Mouse (Mus musculus): ENCODE results near the gene Gm10644. TPM values are rescaled to one million over a fixed set of nuclear protein-coding genes. Genes with fewer than 3 reads are reported as not detected.
A peak's percentile ranks its signal among the peaks of the same experiment; 100 is the strongest.

The Gm10644 gene
- under 1 TPM; 0.32 to 0.41 TPM for total RNA-seq (2021)

- peak; percentile 97 to 100 for DNase-seq (ENCODE audit: low spot score in 2 of 2)
- intact Hi-C loops (cut with DNase I), result loop anchor here (2.0 kb wide), 3 partner anchors 57 to 231 kb away; no protein-coding TSS in a partner anchor
These were observed at the start of gene Gm10644, which contains the start of gene Asf1b for GRCm38 (mm10) chr8:83955106-83955957. Gm10644 (minus strand) TSS chr8:83955205. Asf1b (plus strand) TSS chr8:83955507.

- intact Hi-C loops (cut with DNase I), result no loop called here
- DNase-seq (ENCODE audit: low spot score in 2 of 2), result peak; percentile 91 to 95
These were observed 49.7 kb upstream of the Gm10644 start for GRCm38 (mm10) chr8:84004533-84005201.

GRCm38 (mm10) chr8:84003612-84004246, 48.7 kb upstream of the Gm10644 start:
- intact Hi-C loops (cut with DNase I), result no loop called here
- DNase-seq (ENCODE audit: low spot score in 2 of 2), result no peak

GRCm38 (mm10) chr8:84002957-84003611, 48.1 kb upstream of the Gm10644 start:
- DNase-seq (ENCODE audit: low spot score in 2 of 2), result no peak
- intact Hi-C loops (cut with DNase I), result no loop called here

- DNase-seq (ENCODE audit: low spot score in 2 of 2), result no peak
These were observed 46.4 kb upstream of the Gm10644 start, which contains the start of gene 1700067K01Rik for GRCm38 (mm10) chr8:84001281-84002000. 1700067K01Rik (plus strand) TSS chr8:84001502.

GRCm38 (mm10) chr8:83999825-84000224, 44.8 kb upstream of the Gm10644 start:
- no peak for DNase-seq (ENCODE audit: low spot score in 2 of 2)
- intact Hi-C loops (cut with DNase I), result loop anchor here (5.0 kb wide), 1 partner anchor 977 kb away; the partner anchor contains the start of gene Junb

More at GRCm38 (mm10) chr8:84001281-84002000, 46.4 kb upstream of the Gm10644 start, which contains the start of gene 1700067K01Rik:
- intact Hi-C loops (cut with DNase I), result no loop called here

- no peak for DNase-seq (ENCODE audit: low spot score in 2 of 2)
- intact Hi-C loops (cut with DNase I), result loop anchor here (5.0 kb wide), 1 partner anchor 978 kb away; the partner anchor contains the start of gene Junb
These were observed 44.2 kb upstream of the Gm10644 start for GRCm38 (mm10) chr8:83999057-83999705.

- intact Hi-C loops (cut with DNase I), result loop anchor here (5.0 kb wide), 1 partner anchor 979 kb away; the partner anchor contains the start of gene Junb
- DNase-seq (ENCODE audit: low spot score in 2 of 2), result peak; percentile 48 to 63
These were observed 43.4 kb upstream of the Gm10644 start for GRCm38 (mm10) chr8:83998231-83999056.

- peak; percentile 56 to 65 for DNase-seq (ENCODE audit: low spot score in 2 of 2)
- intact Hi-C loops (cut with DNase I), result loop anchor here (1.0 to 5.0 kb wide), 3 partner anchors 25 to 980 kb away; partner anchors contain the start of genes Junb and Prkaca
These were observed 42.6 kb upstream of the Gm10644 start, which contains the start of gene Samd1 for GRCm38 (mm10) chr8:83997511-83998141. Samd1 (plus strand) TSS chr8:83997672.

GRCm38 (mm10) chr8:83996567-83997505, 41.8 kb upstream of the Gm10644 start:
- DNase-seq (ENCODE audit: low spot score in 2 of 2), result peak; percentile 73 to 81
- intact Hi-C loops (cut with DNase I), result loop anchor here (1.0 to 5.0 kb wide), 3 partner anchors 24 to 980 kb away; partner anchors contain the start of genes Junb and Prkaca

- intact Hi-C loops (cut with DNase I), result loop anchor here (2.0 to 5.0 kb wide), 2 partner anchors 23 to 981 kb away; partner anchors contain the start of genes Junb and Prkaca
These were observed 41.0 kb upstream of the Gm10644 start for GRCm38 (mm10) chr8:83995973-83996372.

GRCm38 (mm10) chr8:83994030-83994429, 39.0 kb upstream of the Gm10644 start:
- intact Hi-C loops (cut with DNase I), result no loop called here
- no peak for DNase-seq (ENCODE audit: low spot score in 2 of 2)

More at GRCm38 (mm10) chr8:83995973-83996372, 41.0 kb upstream of the Gm10644 start:
- DNase-seq (ENCODE audit: low spot score in 2 of 2), result no peak

- no peak for DNase-seq (ENCODE audit: low spot score in 2 of 2)
- intact Hi-C loops (cut with DNase I), result no loop called here
These were observed 37.5 kb upstream of the Gm10644 start for GRCm38 (mm10) chr8:83992488-83992887.

- no peak for DNase-seq (ENCODE audit: low spot score in 2 of 2)
- intact Hi-C loops (cut with DNase I), result no loop called here
These were observed 35.2 kb upstream of the Gm10644 start for GRCm38 (mm10) chr8:83990170-83990569.

GRCm38 (mm10) chr8:83989243-83989642, 34.2 kb upstream of the Gm10644 start:
- intact Hi-C loops (cut with DNase I), result no loop called here

More at GRCm38 (mm10) chr8:83989243-83989642, 34.2 kb upstream of the Gm10644 start:
- no peak for DNase-seq (ENCODE audit: low spot score in 2 of 2)
